Mouse (Mus musculus) embryonic fibroblast, embryonic 13.5 days (primary cell): Measurements from ENCODE around the gene Dlg2.

Experiments used
- CTCF ChIP-seq: IDR thresholded peaks from 2 replicates; pipeline ENCODE4 v1.5.1; 2011; ENCODE audit warnings: mild to moderate bottlenecking, control low read depth, low read length, moderate library complexity, borderline replicate concordance; ENCODE audit not compliant: insufficient read depth
- POLR2A ChIP-seq: IDR thresholded peaks from 2 replicates; pipeline ENCODE4 v1.6.1; 2011; ENCODE audit warnings: low read depth, mild to moderate bottlenecking, control low read depth, low read length, moderate library complexity

DNA sequence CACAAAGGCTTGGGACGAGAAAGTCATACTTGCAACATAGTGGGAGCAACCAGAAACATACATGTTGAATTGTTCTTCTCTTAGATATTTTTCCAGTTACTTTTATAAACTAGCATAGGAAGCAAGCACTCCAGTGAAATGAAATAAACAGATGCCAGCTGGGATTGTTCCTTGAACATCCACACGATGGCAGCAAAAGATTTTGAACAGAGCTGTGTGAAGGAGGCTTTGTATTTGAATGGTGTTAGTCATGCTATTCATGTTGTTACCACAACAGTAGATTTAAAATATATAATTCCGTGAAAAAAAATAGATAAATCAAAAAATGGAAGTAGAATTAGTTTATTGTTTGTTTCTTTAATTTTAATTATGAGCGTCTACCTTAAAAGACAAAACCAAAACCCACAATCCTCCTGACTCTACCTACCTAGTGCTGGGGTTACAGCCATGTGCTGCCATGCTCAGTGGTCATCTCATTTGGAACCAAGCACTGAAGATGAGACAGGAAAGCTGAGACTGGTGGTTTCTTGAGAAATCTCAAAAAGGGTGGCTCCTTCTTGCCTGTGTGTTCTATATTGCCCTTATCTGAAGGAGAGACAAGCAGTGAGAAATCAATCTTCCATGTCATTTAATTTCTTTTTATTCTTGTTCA, 1626.5 kb downstream of the Dlg2 start:
- TF ChIP-seq CTCF (no peak), POLR2A (no peak)
